Mouse (Mus musculus): ENCODE measurements around the gene Smim24. TPM values are rescaled to one million over a fixed set of nuclear protein-coding genes. Genes with fewer than 3 reads are reported as not detected.

Gene Smim24
- polyA plus RNA-seq, 2 experiments from 2014 or later: 9.0 to 10.8 TPM

GRCm38 (mm10) chr10:81410981-81411380 is 18.1 kb downstream of the Smim24 start:
- no peak for ATAC-seq

- ATAC-seq: no peak
These were observed 18.9 kb downstream of the Smim24 start for GRCm38 (mm10) chr10:81411471-81412400.

DNA sequence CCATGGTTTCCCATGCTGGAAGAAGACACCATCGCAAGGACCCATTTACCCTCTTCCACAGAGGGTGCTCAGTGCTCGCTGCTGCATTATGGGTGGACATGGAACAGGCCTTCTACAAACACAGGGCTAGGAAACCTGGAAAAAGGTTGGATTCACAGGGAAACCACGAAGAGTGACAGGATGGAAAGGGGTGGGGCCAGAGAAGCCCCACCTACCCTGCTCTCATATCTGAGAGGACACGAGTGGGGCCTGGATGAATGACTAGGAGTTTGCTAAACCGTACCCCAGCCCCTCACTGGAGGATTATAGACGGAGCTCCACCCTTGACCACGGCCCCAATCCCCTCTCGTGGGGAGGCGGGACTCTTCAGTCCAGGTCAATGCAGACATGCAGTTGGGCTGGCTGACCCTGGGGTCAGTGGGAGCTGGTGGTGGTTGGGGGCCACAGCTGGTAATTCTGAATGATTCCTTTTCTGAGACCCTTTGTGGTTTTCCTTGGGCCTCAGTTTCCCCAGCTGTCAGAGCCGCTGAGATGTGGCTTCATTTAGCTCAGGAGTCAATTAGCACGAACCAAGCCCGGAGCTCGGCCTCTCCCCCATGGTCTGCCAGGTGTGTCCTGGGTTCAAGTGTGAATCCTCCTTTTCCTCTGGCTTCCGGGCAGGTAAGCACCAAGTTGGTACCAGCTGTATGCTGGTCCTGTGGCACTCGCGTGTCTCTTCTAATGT is 19.9 kb downstream of the Smim24 start:
- no peak for ATAC-seq

DNA sequence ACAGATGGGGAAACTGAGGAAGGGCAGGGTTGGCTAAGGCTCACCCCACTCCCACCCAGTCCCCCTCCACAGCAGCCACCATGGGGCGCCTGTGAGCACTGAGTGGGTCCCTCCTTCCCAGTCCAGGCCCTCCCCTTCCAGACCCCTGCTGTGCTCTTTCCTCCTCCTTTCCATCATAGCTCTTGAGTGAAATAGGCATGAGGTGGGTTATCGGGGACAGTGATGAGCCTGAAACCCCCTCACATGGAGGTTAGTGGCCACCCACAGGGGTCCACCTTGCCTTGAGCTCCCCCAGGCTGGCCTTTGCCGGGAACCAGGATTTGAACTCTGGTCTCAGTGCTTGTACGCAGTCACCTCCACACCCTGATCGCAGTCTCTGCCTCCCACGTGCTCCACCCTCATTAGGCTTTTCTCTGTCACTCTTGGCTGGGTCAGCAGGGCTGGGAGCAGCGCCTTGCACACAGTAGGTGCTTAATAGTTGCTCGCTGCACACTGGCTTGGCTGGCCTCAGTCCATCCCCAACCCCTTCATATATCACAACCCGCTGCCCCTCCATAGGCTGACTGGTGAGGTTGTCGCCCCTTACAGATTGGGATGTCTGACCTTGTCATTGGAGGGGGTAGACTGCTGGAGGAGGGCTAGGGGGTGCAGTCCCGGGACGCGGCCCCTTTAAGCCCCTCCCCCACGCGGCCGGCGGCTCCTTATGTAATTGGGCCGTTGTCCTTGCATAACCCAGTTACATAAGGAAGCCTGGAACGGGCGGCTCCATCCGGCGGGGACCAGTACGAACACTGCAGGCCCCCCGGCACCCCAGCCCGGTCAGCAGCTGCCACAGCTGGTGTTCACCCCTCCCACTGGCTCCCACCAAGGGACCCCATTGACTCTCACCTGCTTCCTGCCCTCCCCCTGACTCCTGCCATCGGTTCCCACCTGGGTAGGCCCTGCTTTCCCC is 20.7 kb downstream of the Smim24 start:
- no peak for ATAC-seq

DNA sequence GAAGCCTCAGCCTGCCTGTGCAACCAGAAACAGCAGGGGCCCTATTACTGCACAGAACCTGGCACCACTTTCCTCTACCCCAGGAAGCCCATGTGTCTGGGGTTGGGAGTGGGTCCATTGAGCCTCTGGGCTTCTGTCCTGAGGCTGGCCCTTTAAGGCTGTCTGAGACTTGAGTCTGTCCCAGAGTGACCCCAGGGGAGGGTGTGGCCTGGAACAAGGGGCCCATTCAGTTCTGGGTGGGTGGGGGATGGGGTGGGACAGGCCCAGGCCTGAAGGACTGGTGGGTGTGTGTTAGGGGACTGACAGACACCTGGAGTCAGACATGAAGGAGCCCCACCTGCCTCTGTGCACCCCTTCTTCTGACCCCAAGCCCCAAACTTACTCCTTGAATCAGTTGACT is 21.8 kb downstream of the Smim24 start:
- no peak for ATAC-seq

DNA sequence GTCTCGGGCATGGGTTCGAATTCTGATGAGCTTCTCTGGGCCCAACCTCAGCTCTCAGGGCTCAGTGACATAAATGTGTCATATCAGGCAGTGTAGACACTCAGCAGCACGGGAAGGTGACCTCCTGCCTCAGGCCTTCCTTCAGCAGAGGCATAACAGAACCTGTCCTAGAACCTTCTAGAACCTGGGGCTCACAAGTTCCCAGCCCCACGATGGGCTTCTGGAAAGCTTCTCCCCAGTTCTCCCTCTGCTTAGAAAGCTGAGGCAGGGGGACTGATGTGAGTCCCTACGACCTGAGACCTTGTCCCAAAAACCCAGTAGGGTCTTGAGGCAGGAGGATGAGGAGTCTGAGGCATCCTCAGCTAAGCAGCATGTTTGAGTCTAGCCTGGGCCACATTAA is 22.3 kb downstream of the Smim24 start:
- no peak for ATAC-seq

DNA sequence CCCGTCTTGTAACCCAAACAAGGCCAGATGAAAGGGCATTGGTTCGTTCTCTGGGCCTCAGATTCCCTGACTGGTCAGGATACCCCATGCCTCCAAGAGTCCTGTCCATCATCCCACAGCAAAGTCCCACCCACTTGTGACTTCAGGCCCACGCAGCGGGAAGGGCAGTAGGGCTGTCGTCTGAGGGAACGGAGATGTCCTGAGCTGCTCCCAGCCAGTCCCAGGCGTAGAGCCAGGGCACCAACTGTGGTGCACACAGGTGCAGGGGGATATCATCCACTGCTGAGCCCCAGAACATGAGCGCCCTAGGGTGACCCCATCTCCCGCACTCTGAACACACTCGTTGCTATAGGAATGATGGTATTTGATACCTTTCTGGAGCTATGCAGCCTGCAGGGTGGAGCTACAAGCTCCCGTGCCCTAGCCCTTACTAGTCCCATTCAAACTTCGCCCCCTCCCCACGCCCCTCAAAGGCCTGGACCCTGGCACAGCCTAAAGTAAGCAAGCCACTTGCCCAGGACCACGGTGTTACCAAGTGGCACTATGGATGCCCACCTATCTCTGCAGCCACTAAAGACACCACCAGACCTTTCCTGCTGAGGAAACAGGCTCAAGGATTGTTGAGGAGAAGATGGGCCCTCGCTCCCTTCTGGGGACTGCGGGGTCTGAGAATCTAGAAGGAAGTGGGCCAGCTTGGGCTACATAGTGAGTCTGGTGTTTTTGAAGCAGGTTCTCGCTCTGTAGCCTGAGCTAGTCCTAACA is 22.9 kb downstream of the Smim24 start:
- no peak for ATAC-seq

DNA sequence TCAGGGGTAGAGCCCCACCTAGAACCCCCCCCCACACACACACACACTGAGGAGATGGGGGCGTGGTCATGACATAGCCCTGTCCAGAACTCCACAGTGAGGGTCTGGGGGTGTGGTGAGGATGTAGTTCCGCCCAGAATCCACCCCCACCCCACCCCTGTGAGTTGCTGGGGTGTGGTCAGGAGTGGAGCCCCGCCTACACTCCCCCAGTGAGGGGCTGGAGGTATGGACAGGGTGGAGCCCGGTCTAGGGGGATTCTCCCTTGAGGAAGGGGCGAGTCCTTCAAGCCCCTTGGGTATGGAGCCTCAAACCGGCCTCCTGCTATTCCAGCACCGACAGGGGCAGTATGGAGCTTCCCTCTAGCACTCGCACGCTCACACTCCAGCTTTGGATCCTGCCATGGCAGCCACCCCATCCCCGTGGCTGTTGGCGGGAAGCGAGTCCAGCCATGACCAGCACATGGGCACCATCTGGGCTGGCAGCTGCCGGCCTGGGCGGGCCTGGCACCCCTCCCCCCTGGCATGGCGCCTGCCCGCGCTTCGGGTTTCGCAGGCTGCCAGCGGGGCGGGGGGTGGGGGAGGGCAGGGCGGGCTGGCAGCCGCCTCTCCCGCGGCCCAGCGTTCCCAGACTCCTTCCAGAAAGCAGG is 23.9 kb downstream of the Smim24 start:
- ATAC-seq: no peak

GRCm38 (mm10) chr10:81417227-81418215 is 24.7 kb downstream of the Smim24 start:
- no peak for ATAC-seq

DNA sequence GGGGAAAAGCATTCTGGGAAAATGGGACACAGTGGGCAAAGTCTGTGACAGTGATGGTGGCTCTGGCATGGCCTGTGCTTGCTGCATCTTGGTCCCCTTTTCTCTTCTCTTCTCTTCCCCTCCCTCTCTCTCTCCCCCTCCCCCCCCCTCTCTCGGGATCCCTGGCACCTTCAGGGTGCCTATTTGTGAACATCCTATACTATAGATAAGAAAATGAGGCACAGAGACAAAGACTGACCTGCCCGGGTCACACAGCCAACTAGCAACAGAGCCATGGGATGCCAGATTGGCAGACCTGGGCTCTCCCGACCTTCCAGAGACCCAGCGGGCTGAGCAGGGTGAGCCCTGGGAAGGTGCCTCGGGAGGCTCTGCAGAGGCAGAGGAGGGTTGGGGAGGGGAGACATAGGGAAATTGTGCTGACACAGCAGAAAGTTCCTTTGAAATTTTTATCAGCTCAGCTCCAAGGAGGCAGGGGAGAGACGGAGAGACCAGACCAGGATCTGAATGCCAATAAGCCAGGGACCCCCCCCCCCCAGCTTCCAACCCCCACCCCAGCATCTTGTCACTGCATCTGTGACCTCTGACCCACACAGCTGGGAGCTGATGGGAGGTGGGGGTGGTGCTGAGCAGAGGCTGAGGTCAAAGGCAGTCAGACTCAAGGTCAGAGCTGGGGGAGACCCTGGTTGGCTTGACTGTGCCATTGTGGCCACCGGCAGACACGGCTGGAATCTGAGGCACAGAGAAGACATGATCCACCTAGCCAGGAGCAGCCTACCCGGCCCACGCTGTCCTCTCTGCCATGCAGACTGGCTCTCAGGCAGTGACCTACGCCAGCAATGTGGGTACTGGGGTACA is 25.6 kb downstream of the Smim24 start:
- no peak for ATAC-seq

DNA sequence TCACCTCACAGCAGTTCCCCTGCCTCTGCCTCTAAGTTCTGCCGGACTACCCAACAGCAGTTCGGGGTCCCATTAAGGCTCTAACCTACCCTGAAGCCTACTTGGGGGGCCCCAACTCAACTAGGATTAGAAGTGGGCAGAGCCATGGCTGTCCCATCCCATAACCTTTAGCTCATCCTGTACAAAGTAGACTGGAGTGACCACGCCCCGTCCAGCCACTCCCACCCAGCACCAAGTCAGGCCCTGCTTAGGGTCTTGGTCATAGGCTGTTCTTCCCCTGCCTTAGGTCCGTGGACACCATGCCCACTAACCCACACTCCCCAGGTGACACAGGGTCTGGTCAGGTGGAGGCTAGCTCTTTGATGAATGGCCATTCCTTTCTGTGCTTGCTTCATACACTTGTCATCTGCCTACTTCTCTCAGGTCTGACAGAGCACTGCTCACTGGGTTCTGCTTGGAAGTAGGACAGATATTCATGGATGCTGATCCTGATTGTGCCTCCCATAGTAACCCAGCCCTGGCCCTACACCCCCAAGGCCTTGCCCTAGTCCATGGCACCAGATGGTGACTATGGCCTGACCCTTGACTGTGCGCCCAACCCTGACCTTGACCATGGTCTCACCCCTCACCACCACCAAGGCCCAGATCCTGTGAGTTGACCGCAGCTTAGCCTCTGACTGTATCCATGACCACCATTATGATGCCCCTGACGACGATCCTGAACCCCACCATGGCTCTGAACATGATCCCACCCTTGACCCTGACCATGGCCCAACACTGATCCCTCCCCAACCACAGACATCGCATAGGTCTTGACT is 26.5 kb downstream of the Smim24 start:
- ATAC-seq: no peak

GRCm38 (mm10) chr10:81420191-81420767 is 27.4 kb downstream of the Smim24 start:
- ATAC-seq: no peak

DNA sequence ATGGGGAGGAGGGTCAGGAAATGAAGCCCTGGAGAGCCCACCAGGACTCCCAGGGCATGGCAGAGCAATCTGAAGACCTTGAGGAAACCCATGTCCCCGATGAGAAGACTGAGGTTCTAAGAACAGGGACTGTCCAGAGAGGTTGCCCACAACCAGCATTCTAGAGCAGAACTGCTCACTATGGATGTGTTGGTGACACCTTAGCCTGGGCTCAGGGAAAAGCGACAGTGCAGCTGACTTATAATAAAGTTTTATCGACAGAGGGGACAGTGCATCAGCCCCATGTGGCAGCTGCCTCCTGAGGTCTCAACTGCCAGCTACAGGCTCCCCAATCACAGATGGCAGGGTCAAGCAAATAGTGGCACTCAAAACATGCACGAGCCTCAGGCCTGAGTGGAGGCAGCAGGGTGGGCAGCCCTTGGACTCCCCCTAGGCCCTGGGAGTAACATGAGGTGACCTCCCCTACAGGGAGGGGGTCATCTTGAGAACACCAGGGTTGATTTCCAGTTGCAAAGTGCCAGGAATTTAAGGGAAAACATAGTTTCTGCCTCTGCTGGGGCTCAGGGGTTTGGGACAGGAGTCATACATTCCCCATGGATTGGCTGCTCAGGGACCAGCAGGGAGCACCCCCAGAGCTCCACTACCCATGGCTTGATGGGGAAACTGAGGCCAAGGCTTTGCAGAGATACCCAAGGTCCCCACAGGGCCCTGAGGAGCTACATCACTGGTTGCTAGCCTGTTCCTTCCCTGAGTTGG is 28.4 kb downstream of the Smim24 start:
- ATAC-seq: no peak

GRCm38 (mm10) chr10:81421797-81422100 is 28.9 kb downstream of the Smim24 start:
- no peak for ATAC-seq

DNA sequence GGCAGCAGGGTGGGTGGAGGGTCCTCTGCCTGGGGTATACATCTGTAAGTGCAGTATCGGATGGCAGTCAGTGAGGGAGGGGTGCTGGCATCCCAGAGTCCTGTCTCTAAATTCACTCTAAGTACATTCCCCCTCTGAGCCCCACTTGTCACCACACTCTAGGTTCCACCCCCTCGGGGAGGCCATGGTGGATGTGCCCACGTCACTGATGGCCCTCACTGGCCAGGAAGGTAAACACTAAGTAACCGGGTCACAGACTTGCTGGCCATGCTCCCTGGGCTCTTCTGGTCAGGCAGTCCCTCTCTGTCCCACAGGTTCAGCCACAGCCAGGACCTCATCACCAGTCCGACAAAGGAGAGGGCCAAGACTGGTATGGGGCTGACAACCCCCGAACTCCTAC is 29.3 kb downstream of the Smim24 start:
- ATAC-seq: no peak

GRCm38 (mm10) chr10:81422661-81423217 is 29.9 kb downstream of the Smim24 start:
- no peak for ATAC-seq
